Mouse (Mus musculus): ENCODE results near the gene E4f1.
"Not testable (repeated sequence)": the region's sequence is repeated elsewhere in the genome, so short reads cannot be mapped to it uniquely, and the experiment has no call there.

E4f1 gene

GRCm38 (mm10) chr17:24455523-24456206 is 14.4 kb downstream of the E4f1 start:
- not testable (repeated sequence) for DNase-seq

GRCm38 (mm10) chr17:24454756-24455522 is 15.2 kb downstream of the E4f1 start:
- DNase-seq, result peak; percentile 99

- no peak for DNase-seq
Measured at GRCm38 (mm10) chr17:24454218-24454755, 15.8 kb downstream of the E4f1 start.

- no peak for DNase-seq
Measured at GRCm38 (mm10) chr17:24453372-24453771, 16.7 kb downstream of the E4f1 start.

GRCm38 (mm10) chr17:24451220-24451619 is 18.9 kb downstream of the E4f1 start:
- no peak for DNase-seq

- DNase-seq, result no peak
Measured at GRCm38 (mm10) chr17:24449507-24449906, 20.6 kb downstream of the E4f1 start.

- DNase-seq, result no peak
Measured at GRCm38 (mm10) chr17:24446590-24446989, 23.5 kb downstream of the E4f1 start.

GRCm38 (mm10) chr17:24443409-24443808 is 26.7 kb downstream of the E4f1 start:
- DNase-seq, result no peak

- DNase-seq, result no peak
Measured at GRCm38 (mm10) chr17:24442632-24443155, 27.4 kb downstream of the E4f1 start, which contains the start of gene Dnase1l2. Gene Dnase1l2 (minus strand): TSS chr17:24443105.

- DNase-seq, result no peak
Measured at GRCm38 (mm10) chr17:24442107-24442506, 28.0 kb downstream of the E4f1 start.

GRCm38 (mm10) chr17:24441148-24441547 is 29.0 kb downstream of the E4f1 start:
- no peak for DNase-seq

- DNase-seq, result no peak
Measured at GRCm38 (mm10) chr17:24440377-24440776, 29.7 kb downstream of the E4f1 start.

GRCm38 (mm10) chr17:24437016-24437415 is 33.1 kb downstream of the E4f1 start:
- peak; percentile 66 for DNase-seq

GRCm38 (mm10) chr17:24429201-24429983 is 40.7 kb downstream of the E4f1 start:
- DNase-seq, result peak; percentile 54

- DNase-seq, result peak; percentile 55
Measured at GRCm38 (mm10) chr17:24427170-24427557, 42.9 kb downstream of the E4f1 start.

- DNase-seq, result peak; percentile 97
Measured at GRCm38 (mm10) chr17:24426471-24427169, 43.5 kb downstream of the E4f1 start, which contains the start of gene Eci1. Gene Eci1 (plus strand): TSS chr17:24426641.

- DNase-seq, result no peak
Measured at GRCm38 (mm10) chr17:24425905-24426304, 44.2 kb downstream of the E4f1 start.

GRCm38 (mm10) chr17:24425326-24425725 is 44.8 kb downstream of the E4f1 start:
- not testable (repeated sequence) for DNase-seq

- DNase-seq, result no peak
Measured at GRCm38 (mm10) chr17:24424489-24424888, 45.6 kb downstream of the E4f1 start.

GRCm38 (mm10) chr17:24423114-24423513 is 47.0 kb downstream of the E4f1 start:
- DNase-seq, result no peak

- DNase-seq, result no peak
Measured at GRCm38 (mm10) chr17:24416051-24416652, 54.0 kb downstream of the E4f1 start.

- DNase-seq, result no peak
Measured at GRCm38 (mm10) chr17:24415011-24415410, 55.1 kb downstream of the E4f1 start.

Measured in kidney, adult 18-20 months (tissue).